Mouse (Mus musculus) heart, postnatal 4 days (tissue): ENCODE measurements around the gene Csf2rb2. TPM values are rescaled to one million over a fixed set of nuclear protein-coding genes. Genes with fewer than 3 reads are reported as not detected.
A peak's percentile ranks its signal among the peaks of the same experiment; 100 is the strongest.
"Not testable (repeated sequence)": the region's sequence is repeated elsewhere in the genome, so short reads cannot be mapped to it uniquely, and the experiment has no call there.

Source experiments
- DNase-seq: peaks from one replicate; pipeline ENCODE4 v3.0.0; 2021
- total RNA-seq, 2 experiments: library from RNA; stranded (reverse); gene quantifications; 2 replicates each; pipeline ENCODE4 v1.2.3; 2021

Csf2rb2 gene
- 1 to 10 TPM; 1.1 to 1.2 TPM for total RNA-seq

DNA sequence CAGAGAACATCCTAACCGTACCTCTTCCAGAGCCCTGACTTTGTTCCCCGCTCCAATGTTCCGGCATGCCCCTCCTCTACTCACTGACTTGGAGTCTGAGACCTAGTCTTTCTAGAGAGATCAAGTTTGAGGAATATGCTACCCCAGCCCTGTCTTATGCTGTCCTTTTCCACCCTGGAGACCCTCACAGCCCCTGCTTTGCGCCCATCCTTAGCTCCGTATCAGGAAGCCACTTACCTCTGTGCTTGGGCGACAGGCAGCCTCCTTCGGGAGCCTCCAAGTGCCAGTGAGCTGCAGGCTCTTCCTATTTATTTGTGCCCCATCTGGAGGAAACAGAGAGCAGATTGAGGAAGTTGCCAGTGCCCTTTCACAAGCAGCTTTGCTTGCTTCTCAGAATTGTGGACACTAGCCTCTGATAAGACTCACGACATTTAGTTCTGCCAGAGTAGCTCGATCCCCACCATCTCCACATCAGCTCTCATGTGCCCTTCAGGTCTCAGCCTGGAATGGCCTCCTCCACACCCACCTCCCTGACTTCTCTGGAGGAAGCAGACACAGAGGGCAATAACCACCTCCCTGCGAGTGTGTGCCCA, at the start of gene Csf2rb2:
Gene Csf2rb2, minus strand, starts transcription at position 381 of the 593 bp plus-strand sequence.
- no peak for DNase-seq

DNA sequence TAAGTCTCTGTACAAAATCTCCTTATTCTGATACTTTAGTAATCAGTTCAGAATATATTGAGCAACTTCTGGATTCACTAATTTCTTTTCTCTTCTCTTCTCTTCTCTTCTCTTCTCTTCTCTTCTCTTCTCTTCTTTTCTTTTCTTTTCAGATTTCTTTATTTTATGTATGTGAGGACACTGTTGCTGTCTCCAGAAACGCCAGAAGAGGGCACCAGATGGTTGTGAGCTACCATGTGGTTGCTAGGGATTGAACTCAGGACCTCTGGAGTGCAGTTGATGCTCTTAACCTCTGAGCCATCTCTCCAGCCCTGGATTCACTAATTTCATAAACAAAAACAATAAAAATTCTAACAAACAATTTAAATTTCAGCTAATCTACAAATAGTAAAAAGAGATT, 49.4 kb upstream of the Csf2rb2 start:
- peak; percentile 68 for DNase-seq

DNA sequence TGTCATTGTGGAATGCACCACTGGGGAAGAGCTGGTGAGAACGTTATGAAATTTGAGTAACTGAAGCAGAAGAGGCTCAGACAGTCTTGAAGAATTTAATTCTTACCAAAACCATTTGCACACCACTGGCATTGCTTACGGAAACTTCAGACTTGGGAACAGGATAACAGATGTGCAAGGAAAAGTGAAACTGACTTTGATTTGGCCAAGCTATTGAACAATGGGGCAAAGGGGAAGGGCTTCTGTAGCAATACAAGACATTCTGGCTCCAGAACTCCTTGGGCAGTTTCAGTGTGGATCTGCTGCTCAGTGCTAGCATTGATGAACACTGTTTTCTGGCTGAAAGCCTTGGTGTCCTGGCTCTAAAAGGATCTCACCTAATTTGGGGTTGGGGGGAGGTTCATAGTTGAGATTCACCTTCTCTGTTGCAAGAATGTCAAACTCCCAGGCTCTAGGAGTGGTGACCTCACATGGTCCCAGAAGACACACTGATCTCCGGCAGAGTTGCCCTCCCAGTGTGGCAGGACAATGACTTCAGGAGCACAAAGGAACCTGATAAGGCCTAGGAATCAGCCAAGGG, 46.2 kb upstream of the Csf2rb2 start:
- DNase-seq = no peak

DNA sequence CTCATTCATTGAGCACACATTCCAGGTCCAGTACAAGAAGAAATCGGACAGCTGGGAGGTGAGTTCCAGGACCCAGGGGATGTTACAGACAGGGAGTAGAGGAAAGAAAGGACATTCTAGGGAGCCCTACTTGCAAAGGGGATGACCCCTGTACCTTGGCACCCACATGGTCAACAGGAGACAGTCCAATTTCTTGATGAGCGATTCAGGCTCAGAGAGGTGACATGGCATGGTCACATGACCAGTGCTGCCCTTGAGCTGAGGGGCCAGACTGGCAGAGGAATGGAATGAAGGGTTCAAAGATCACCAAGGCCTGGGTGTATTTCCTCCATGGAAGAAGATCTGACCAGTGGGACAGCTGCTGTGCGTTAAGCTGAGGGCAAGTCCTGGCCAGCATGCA, 39.0 kb upstream of the Csf2rb2 start:
- DNase-seq = no peak

DNA sequence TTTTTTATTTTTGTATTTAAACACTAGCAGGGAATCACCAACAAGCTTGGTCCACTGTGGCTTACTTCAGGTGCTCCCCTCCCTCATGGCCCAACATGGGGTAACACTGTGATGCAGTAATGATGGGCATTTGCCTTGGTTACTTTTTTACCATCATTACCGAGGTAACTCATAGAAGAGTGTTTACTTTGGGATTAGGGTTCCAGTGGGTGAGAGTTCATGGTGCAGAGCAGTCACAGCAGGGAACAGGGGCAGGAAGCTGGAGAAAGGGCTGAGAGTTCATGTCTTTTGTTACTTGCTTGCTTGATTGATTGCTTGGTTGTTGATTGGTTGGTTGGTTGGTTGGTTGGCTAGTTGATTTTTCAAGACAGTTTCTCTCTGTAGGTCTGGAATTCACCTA, 38.2 kb upstream of the Csf2rb2 start:
- DNase-seq = no peak

DNA sequence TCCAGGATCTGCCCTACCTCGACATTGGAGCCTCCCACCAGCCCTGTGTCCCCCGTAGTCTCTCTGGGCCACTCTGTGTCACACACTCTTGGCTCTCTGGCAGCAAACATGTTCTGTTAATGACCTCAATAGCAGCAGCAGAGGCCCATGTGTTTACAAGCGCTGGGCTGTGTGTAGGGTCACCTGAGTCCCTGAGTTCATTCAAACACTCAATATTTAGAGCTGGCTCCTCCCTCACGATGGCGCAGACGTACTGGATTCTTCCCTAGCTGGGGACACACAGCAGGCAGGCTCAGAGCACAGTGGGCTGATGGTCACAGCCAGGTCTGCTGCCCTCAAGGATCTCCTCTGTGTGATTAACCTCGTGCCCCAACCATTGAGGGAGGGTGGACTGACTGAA, 35.4 kb upstream of the Csf2rb2 start:
- DNase-seq = not testable (repeated sequence)

DNA sequence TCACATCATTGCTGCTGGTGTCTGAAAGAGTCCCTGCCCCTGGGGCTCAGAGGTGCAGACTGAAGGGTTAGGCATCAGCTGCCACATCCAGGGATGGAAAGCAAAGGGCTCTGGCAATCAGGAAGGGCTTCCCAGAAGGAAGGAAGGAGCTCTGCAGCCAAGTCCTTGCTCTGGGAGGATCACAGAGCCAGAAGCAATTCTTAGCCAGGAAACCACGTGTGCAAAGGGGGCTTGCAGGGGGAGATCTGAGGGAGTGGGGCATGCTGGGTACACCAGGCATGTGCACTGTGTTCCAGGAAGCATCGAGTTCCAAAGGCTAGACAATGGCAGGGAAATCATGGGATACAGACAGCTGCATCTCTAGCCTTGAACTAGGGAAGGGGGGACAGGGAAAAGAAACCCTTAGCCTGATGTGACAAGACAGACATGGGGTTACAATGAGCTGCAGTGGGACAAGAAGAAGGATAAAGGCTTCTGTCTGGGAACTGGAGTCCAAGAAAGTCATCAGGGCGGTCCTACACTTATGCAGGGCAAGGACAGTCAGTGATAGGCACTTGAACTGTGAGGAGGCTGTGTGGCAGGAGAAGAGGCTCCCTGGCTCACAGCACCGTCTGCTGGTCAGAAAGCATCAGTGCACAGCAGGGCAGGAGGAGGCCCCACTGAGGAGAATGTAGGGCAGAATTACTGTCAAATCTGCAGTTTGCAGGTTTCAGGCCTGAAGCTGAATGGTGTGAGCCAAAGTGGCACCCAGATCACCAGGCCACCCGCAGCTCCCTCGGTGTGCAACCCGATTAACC, 34.3 kb upstream of the Csf2rb2 start:
- peak; percentile 75 for DNase-seq

DNA sequence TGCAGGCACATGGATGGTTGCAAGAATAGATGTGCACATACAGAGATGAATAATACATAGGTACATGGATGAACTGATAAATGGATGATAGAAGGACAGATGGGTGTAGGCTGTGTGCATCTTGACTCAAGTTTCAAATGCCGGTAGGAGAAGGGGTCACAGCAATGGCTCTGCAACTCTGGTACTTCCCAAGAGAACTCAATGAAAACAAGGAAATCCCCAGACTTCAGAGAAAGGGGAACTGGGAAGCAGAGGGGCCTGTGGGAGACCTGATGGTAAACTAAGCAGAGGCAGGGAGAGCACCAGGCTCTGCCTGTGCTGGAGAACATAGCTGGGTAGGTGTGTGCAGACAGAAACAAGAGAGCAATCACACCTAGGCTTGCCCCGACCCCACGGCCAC, 28.9 kb upstream of the Csf2rb2 start:
- no peak for DNase-seq

DNA sequence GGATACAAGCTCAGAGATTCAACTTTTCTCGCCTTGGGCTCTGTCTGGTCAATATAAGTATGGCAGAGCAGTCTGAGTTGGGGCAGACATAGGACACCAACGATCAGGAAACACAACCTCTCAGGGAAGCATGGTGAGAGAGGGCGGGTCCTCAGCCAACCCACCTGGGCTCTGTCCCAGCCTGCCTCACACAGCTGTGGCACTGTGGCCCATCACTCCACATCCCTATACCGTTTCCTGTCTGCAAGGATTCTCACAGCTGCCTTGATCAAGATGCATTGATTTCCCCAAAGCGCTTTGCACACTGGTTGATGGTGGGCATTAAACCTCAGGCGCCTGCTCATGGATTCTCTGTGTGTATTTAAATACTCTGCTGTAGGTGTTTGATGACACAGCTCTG, 27.5 kb upstream of the Csf2rb2 start:
- DNase-seq = no peak

DNA sequence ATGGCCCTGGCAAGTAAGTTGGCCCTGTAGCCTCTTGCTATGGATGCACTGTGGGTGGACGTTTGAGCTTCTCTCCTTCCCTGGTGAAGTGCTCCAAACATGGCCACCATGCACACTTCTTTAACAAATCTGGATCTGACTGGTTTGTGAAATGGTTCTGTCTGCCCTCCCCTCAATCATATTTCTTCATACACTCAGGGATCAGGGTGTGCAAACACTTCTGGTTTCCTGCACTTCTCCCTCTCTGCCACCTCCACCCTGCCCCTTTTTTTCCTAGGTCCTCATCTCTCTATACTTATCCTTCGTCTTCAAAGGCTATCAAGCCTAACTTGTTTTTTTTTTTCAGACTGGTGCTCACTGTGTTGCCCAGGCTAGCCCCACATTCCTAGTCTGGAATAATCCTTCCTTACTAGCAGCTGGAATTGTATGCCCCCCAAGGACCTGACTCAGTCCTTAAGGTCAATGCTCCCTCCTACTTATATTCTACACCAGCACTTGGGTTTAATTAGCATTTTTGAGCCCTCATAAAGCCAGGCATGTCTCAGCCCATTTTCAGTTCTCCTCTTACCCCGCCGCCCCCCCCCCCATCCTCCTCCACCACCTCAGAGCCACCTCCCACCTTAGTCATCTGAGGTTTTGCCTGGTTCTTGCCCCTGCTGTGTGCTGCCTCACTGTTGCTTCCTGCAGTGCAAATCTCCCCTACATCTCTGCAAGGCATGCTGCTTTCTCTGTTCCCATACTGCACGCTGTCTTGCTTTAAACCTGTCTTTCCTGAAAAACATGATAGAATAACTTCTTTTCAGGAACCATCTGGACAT, 26.2 kb upstream of the Csf2rb2 start:
- no peak for DNase-seq

DNA sequence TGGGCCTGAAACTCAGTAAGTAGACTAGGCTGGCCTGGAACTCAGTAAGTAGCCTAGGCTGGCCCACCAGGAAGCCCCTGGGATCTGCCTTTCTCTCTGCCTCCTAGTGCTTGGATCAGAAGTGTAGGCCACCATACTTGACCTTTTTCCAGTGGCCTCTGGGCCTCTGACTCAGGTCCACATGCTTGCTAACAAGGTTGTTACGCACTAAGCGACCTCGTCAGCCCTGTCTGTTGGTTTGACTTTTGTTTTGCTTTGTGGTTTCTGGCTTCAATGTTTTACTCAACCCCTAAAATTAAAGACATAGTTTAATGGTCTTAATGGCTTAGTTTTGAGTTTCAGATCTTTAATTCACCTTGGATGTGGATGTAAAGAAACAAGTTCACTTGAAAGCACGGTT, 25.2 kb upstream of the Csf2rb2 start:
- DNase-seq = no peak

DNA sequence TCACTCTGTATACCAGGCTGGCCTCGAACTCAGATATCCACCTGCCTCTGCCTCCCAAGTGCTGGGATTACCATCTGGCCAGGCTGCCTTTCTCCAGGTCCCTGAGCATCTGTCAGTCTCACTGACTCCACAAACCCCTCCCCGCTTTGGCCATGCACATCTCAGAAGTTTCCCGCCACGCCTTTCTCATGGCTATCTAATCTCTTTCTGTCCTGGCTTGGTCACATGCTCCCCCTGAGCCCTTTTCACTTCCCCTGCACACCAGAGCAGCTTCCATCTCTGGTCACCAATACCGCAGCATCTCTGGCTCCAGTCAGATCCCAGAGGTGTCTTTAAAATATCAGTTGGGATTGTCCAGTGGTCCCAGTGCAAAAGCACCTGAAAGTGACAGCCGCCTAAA, 24.5 kb upstream of the Csf2rb2 start:
- DNase-seq = not testable (repeated sequence)

DNA sequence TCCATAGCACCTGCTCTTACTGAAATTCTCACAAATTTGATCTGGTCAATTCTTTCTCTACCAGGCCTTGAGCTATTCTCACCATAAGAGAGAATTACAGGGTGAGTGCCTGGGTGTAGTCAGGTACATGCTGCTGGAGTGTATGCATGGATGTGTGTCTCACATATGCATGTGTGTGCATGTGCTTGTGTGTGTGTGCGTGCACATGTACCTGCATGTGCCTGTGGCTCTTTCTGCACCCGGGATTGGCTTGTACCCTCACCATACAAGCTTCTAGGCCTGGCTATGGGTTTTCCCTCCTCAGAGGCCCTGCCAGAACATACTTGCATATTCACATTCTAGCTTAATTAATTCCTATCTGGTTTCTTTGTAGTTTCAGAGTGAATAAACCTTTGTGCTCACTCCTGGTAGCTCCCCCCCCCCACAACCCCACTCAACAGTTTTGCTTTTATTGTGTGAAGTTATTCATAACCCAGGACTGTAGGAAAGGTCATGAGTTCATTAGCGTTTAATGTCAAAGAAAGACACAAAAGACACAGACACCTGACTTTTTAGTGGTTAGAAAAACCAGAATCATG, 23.1 kb upstream of the Csf2rb2 start:
- no peak for DNase-seq

DNA sequence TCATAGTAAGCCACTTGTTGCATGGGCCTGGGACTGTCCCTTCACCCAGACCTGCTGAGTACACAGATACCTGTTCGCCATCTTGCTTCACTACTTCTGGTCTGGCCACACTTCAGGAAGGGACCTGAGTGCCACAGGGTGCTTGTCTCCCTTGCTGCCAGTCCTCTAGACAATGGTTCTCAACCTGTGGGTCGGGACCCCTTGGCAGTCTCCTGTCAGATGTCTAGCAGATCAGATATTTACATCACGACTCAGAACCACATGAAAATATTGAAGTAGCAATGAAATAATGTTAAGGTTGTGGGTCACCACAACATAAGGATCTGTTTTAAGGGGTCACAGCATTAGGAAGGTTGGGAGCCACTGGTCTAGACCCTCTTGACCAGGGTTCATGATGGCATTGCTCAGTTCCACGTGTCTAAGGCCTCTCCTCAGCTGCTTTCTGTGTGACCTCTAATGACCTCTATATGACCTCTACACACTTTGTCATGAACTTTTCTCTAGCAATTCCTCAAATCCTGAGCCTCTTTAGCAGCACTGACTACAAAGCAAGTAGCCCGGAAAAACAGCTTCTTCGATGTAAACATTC, 22.3 kb upstream of the Csf2rb2 start:
- not testable (repeated sequence) for DNase-seq

DNA sequence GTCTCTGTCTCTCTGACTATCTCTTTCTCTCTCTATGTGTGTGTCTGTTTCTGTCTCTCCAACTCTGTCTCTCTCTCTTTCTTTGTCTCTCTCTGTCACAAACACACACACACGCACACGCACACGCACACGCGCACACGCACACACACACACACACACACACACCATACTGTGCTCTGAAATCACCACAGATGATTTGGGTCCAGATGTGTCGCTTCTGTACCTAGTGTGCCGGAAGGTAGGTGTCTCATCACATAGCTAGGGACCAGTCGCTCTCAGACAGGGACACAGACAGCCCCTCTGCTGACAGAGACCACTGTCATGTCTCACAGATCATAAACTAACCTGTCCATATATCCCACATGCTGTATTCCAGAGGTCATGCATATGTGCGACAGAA, 21.2 kb upstream of the Csf2rb2 start:
- DNase-seq = no peak

DNA sequence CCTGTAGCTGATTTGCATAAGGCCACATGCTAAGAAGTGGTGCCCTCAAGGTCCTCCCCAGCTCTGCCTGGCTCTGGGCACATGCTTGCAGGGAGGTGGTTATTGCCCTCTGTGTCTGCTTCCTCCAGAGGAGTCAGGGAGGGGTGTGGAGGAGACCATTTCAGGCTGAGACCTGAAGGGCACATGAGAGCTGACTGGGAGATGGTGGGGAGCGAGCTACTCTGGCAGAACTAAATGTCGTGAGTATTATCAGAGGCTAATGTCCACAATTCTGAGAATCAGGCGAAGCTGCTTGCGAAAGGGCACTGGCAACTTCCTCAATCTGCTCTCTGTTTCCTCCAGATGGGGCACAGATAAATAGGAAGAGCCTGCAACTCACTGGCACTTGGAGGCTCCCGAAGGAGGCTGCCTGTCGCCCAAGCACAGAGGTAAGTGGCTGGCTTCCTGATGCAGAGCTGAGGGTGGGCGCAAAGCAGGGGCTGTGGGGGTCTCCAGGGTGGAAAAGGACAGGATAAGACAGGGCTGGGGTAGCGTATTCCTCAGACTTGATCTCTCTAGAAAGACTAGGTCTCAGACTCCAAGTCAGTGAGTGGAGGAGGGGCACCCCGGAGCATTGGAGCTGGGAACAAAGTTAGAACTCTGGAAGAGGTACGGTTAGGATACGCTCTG, 20.3 kb upstream of the Csf2rb2 start, which contains the start of gene Csf2rb:
Gene Csf2rb, plus strand, starts transcription at position 82 of the 669 bp plus-strand sequence.
- DNase-seq = no peak

DNA sequence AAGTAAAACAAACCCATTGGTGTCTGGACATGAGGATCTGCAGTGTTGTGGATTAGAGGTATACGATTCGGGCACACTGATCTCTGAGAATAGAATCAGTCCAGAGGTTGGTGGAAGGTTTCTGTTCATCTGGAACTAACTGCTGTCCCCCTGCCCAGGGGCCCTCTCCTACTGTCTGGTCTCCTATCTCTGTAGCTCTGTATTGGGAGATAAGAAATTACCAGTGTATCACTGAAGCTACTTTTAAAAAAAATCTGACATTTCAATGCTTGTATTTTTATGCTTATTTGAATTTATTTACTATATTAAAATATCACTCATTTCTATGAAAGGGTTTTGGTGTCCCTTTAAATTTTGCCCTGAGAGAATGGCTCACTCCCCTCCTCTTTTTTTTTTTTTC, 18.8 kb upstream of the Csf2rb2 start:
- no peak for DNase-seq

DNA sequence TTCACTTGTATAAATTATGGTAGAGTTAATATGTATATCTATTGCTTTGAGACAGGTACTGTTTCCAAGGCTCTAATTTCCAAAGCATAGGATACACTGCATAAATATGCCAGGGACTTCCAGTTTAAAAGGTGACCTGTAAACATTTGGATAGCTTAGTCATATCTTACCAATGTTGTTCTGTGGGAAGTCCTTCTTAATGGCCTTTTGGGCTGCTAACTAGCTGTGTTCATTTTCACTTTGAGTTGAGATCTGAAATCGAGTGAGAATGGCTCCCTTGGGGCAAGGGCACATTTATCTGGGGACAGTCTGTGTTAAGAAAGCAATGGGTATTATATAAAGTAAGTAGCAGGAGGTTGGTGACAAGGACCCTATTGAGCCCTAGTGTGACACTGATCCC, 17.8 kb upstream of the Csf2rb2 start:
- DNase-seq = no peak

DNA sequence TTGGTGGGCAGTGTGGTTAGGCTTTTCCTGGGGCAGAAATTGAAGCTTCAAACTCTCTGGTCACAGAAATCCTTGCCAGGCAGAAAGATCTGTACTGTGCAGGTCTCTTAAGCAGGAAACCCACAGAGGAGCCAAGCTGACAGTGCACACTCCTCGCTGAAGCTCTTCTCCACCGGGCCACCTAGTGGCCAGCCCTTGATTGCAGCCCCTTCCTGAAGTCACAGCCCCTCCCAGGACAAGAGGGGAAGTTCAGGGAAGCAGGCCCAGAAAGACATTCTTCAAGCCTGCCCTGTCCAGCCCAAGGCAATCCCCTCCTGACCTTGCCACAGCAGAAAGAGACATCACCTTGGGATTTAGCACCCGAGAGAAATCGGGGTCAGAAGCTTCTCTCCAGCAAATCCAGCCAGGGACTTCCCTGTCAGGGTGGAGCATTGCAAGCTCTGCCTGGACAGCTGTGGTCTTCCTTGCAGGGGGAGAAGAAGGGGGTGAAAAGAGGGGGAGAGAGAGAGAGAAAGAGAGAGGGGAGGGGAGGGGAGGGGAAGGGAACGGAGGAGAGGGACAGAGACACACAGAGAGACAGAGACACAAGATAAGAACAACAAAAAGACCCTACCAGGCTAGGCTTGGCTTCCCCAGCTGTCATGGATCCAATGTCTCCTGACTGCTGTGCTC, 15.4 kb upstream of the Csf2rb2 start:
- DNase-seq = peak; percentile 89

DNA sequence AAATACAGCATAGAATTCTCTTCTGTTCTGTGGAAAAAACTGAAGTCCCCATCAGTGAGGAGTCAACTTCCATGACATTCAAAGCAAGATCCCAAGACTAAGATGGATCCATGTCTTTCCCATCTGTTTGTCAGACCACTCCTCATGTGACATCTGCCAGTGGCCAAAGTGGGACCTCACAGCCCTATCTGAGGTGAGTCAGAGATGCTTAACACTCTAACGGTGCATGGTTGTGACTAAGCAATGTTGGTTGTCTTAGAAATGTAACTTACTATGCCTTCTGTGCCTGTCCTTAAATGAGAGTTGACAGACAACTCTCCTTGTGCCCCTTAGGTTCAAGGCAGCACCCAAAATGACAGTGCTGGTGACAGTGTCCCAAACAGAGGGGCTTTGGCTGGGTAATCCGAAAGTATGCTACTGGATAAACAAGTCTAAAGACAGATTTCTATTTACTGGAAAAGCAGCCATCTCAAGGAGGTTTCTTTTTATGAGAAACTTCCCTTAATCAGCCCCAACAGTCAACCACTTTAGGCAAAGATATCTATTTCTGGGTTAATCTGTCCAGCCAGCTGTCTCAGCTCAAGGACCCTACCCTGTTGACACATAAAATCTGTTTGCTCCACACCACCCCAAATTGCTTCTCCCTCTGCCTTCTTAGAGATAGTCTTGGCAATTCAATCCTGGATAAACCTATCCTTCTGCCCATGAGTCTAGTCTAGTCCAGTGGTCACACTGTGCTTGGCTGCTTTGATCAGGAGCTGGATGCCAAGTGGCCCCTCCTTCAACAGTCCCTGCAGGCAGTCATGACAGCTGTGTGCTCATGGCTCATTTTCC, 13.0 kb upstream of the Csf2rb2 start:
- not testable (repeated sequence) for DNase-seq
